Mouse (Mus musculus): ENCODE data around the gene Ccdc7b. TPM values are rescaled to one million over a fixed set of nuclear protein-coding genes. Genes with fewer than 3 reads are reported as not detected.

Gene Ccdc7b
- not detected in 2 replicates for polyA plus RNA-seq (2012; rRNA removed; ENCODE audit: low replicate concordance)

GRCm38 (mm10) chr8:129066834-129067233, at the start of gene Ccdc7b:
TSS of gene Ccdc7b (plus strand) at chr8:129067134.

GRCm38 (mm10) chr8:129065417-129065816, 1.5 kb upstream of the Ccdc7b start, which contains the start of gene Ccdc7a:
TSS of gene Ccdc7a (minus strand) at chr8:129065517.

GRCm38 (mm10) chr8:129131561-129131960, 64.6 kb downstream of the Ccdc7b start, which contains the start of gene Gm10999:
TSS of gene Gm10999 (minus strand) at chr8:129131661.

Other genes starting within 250 kb of the Ccdc7b start
- not detected in 2 replicates for gene Ccdc7a, start 1.6 kb upstream of the Ccdc7b start, polyA plus RNA-seq (2012; rRNA removed; ENCODE audit: low replicate concordance)
- gene Gm10999, start 64.5 kb downstream of the Ccdc7b start, polyA plus RNA-seq (2012; rRNA removed; ENCODE audit: low replicate concordance) = not detected in 2 replicates
- 0.67 and 2.7 TPM in 2 replicates for gene 2610044O15Rik8, start 167.3 kb downstream of the Ccdc7b start, polyA plus RNA-seq (2012; rRNA removed; ENCODE audit: low replicate concordance)